Mouse (Mus musculus) embryo, embryonic 9.5 days (tissue): ENCODE measurements around the gene Rtkn2.

ENCODE experiments used
- DNase-seq: peaks from one replicate; pipeline ENCODE4 v3.0.0-alpha.2; 2017; ENCODE audit errors: extremely low spot score

Gene Rtkn2

GRCm38 (mm10) chr10:67995356-67995755 is 16.0 kb downstream of the Rtkn2 start:
- DNase-seq: no peak

GRCm38 (mm10) chr10:67996171-67996570 is 16.8 kb downstream of the Rtkn2 start:
- DNase-seq: no peak

GRCm38 (mm10) chr10:67998116-67998635 is 18.8 kb downstream of the Rtkn2 start:
- peak; percentile 83 for DNase-seq

- no peak for DNase-seq
Measured at GRCm38 (mm10) chr10:67999170-67999569, 19.8 kb downstream of the Rtkn2 start.

- no peak for DNase-seq
Measured at GRCm38 (mm10) chr10:68001456-68001855, 22.1 kb downstream of the Rtkn2 start.

GRCm38 (mm10) chr10:68003651-68004422 is 24.5 kb downstream of the Rtkn2 start:
- DNase-seq: no peak

GRCm38 (mm10) chr10:68005404-68005803 is 26.0 kb downstream of the Rtkn2 start:
- no peak for DNase-seq

GRCm38 (mm10) chr10:68006491-68006890 is 27.1 kb downstream of the Rtkn2 start:
- DNase-seq: no peak

GRCm38 (mm10) chr10:68007103-68007502 is 27.7 kb downstream of the Rtkn2 start:
- no peak for DNase-seq

- DNase-seq: no peak
Measured at GRCm38 (mm10) chr10:68008198-68008955, 29.0 kb downstream of the Rtkn2 start.

GRCm38 (mm10) chr10:68009301-68009700 is 29.9 kb downstream of the Rtkn2 start:
- no peak for DNase-seq

- DNase-seq: no peak
Measured at GRCm38 (mm10) chr10:68009867-68010266, 30.5 kb downstream of the Rtkn2 start.

GRCm38 (mm10) chr10:68013137-68013536 is 33.8 kb downstream of the Rtkn2 start:
- no peak for DNase-seq

- DNase-seq: no peak
Measured at GRCm38 (mm10) chr10:68020755-68021154, 41.4 kb downstream of the Rtkn2 start.

- no peak for DNase-seq
Measured at GRCm38 (mm10) chr10:68025660-68026059, 46.3 kb downstream of the Rtkn2 start.

- peak; percentile 57 for DNase-seq
Measured at GRCm38 (mm10) chr10:68028327-68029080, 49.1 kb downstream of the Rtkn2 start.

- peak; percentile 38 for DNase-seq
Measured at GRCm38 (mm10) chr10:68029081-68029626, 49.8 kb downstream of the Rtkn2 start.

- no peak for DNase-seq
Measured at GRCm38 (mm10) chr10:68030027-68030426, 50.7 kb downstream of the Rtkn2 start.

GRCm38 (mm10) chr10:68035707-68036367 is 56.5 kb downstream of the Rtkn2 start:
- no peak for DNase-seq

GRCm38 (mm10) chr10:68036368-68036980 is 57.1 kb downstream of the Rtkn2 start:
- DNase-seq: no peak
